Mouse (Mus musculus): ENCODE results near the gene Kcnh1. TPM values are rescaled to one million over a fixed set of nuclear protein-coding genes. Genes with fewer than 3 reads are reported as not detected.

Gene Kcnh1
- polyA plus RNA-seq, 1 experiment from 2014 or later: not detected

- Histone ChIP-seq H3K9me3 (replicated peaks) (no peaks in the 10 kb centered on the region), H3K27ac (no peak overlapping the region), H3K36me3 (no peaks in the 10 kb centered on the region), H3K4me2 (no peak overlapping the region), H3K4me3 (no peak overlapping the region), H3K27me3 (replicated peaks) (no peaks in the 10 kb centered on the region), H3K9ac (no peak overlapping the region), H3K4me1 (no peaks in the 10 kb centered on the region)
- ATAC-seq: no peak
These were observed 259.9 kb downstream of the Kcnh1 start for GRCm38 (mm10) chr1:192450425-192450824.

GRCm38 (mm10) chr1:192451722-192452121 lies 261.1 kb downstream of the Kcnh1 start:
- Histone ChIP-seq H3K27ac (no peak overlapping the region), H3K9ac (no peak overlapping the region), H3K27me3 (replicated peaks) (no peaks in the 10 kb centered on the region), H3K4me2 (no peak overlapping the region), H3K4me1 (no peaks in the 10 kb centered on the region), H3K4me3 (no peak overlapping the region), H3K9me3 (replicated peaks) (no peaks in the 10 kb centered on the region), H3K36me3 (no peaks in the 10 kb centered on the region)
- no peak for ATAC-seq
- WGBS (ENCODE audit: insufficient replicate concordance): 45% methylated on average over 4 of the region's 4 CpGs

- no peaks in the 10 kb centered on the region for H3K27me3 ChIP-seq (replicated peaks)
- H3K9ac ChIP-seq: no peak overlapping the region
- ATAC-seq: no peak
- H3K36me3 ChIP-seq: no peaks in the 10 kb centered on the region
- no peak overlapping the region for H3K4me3 ChIP-seq
- H3K9me3 ChIP-seq (replicated peaks): no peaks in the 10 kb centered on the region
- H3K27ac ChIP-seq: no peak overlapping the region
- H3K4me1 ChIP-seq: no peaks in the 10 kb centered on the region
- 58% methylated on average over 1 of the region's 1 CpGs for WGBS (ENCODE audit: insufficient replicate concordance)
- H3K4me2 ChIP-seq: no peak overlapping the region
These were observed 263.9 kb downstream of the Kcnh1 start for GRCm38 (mm10) chr1:192454501-192454900.

GRCm38 (mm10) chr1:192454981-192455380 lies 264.4 kb downstream of the Kcnh1 start:
- Histone ChIP-seq H3K4me3 (no peak overlapping the region), H3K9me3 (replicated peaks) (no peaks in the 10 kb centered on the region), H3K27me3 (replicated peaks) (no peaks in the 10 kb centered on the region), H3K4me1 (no peaks in the 10 kb centered on the region), H3K9ac (no peak overlapping the region), H3K27ac (no peak overlapping the region), H3K36me3 (no peaks in the 10 kb centered on the region), H3K4me2 (no peak overlapping the region)
- WGBS (ENCODE audit: insufficient replicate concordance): 42% methylated on average over 4 of the region's 4 CpGs
- no peak for ATAC-seq

- no peak for ATAC-seq
- no peak overlapping the region for H3K4me3 ChIP-seq
- H3K27ac ChIP-seq: no peak overlapping the region
- no peak overlapping the region for H3K4me2 ChIP-seq
- no peaks in the 10 kb centered on the region for H3K27me3 ChIP-seq (replicated peaks)
- no peaks in the 10 kb centered on the region for H3K9me3 ChIP-seq (replicated peaks)
- 51% methylated on average over 3 of the region's 3 CpGs for WGBS (ENCODE audit: insufficient replicate concordance)
- no peaks in the 10 kb centered on the region for H3K36me3 ChIP-seq
- H3K4me1 ChIP-seq: no peaks in the 10 kb centered on the region
- no peak overlapping the region for H3K9ac ChIP-seq
These were observed 266.5 kb downstream of the Kcnh1 start for GRCm38 (mm10) chr1:192457037-192457436.

GRCm38 (mm10) chr1:192457526-192458206 lies 267.1 kb downstream of the Kcnh1 start:
- WGBS (ENCODE audit: insufficient replicate concordance): 67% methylated on average over 6 of the region's 6 CpGs
- H3K27ac ChIP-seq: no peak overlapping the region
- no peak for ATAC-seq
- no peaks in the 10 kb centered on the region for H3K4me1 ChIP-seq
- no peak overlapping the region for H3K9ac ChIP-seq
- no peaks in the 10 kb centered on the region for H3K36me3 ChIP-seq
- no peak overlapping the region for H3K4me2 ChIP-seq
- H3K27me3 ChIP-seq (replicated peaks): no peaks in the 10 kb centered on the region
- H3K9me3 ChIP-seq (replicated peaks): no peaks in the 10 kb centered on the region
- no peak overlapping the region for H3K4me3 ChIP-seq

- Histone ChIP-seq H3K9me3 (replicated peaks) (no peaks in the 10 kb centered on the region), H3K4me1 (no peaks in the 10 kb centered on the region), H3K4me3 (no peak overlapping the region), H3K9ac (no peak overlapping the region), H3K27me3 (replicated peaks) (no peaks in the 10 kb centered on the region), H3K27ac (no peak overlapping the region), H3K4me2 (no peak overlapping the region), H3K36me3 (no peaks in the 10 kb centered on the region)
- 55% methylated on average over 4 of the region's 4 CpGs for WGBS (ENCODE audit: insufficient replicate concordance)
- no peak for ATAC-seq
These were observed 273.2 kb downstream of the Kcnh1 start for GRCm38 (mm10) chr1:192463732-192464131.

GRCm38 (mm10) chr1:192472366-192472765 lies 281.8 kb downstream of the Kcnh1 start:
- H3K4me1 ChIP-seq: no peaks in the 10 kb centered on the region
- H3K9ac ChIP-seq: no peak overlapping the region
- H3K4me2 ChIP-seq: no peak overlapping the region
- 58% methylated on average over 4 of the region's 4 CpGs for WGBS (ENCODE audit: insufficient replicate concordance)
- no peak overlapping the region for H3K4me3 ChIP-seq
- H3K27me3 ChIP-seq (replicated peaks): no peaks in the 10 kb centered on the region
- no peak for ATAC-seq
- no peaks in the 10 kb centered on the region for H3K36me3 ChIP-seq
- H3K27ac ChIP-seq: no peak overlapping the region
- no peaks in the 10 kb centered on the region for H3K9me3 ChIP-seq (replicated peaks)

- Histone ChIP-seq H3K9ac (no peak overlapping the region), H3K4me2 (no peak overlapping the region), H3K4me1 (no peaks in the 10 kb centered on the region), H3K27ac (no peak overlapping the region), H3K36me3 (no peaks in the 10 kb centered on the region), H3K4me3 (no peak overlapping the region), H3K27me3 (replicated peaks) (no peaks in the 10 kb centered on the region), H3K9me3 (replicated peaks) (no peaks in the 10 kb centered on the region)
- ATAC-seq: no peak
- WGBS (ENCODE audit: insufficient replicate concordance): 73% methylated on average over 6 of the region's 6 CpGs
These were observed 282.6 kb downstream of the Kcnh1 start for GRCm38 (mm10) chr1:192473134-192473533.

- Histone ChIP-seq H3K27me3 (replicated peaks) (no peaks in the 10 kb centered on the region), H3K27ac (no peak overlapping the region), H3K4me3 (no peak overlapping the region), H3K9me3 (replicated peaks) (no peaks in the 10 kb centered on the region), H3K9ac (no peak overlapping the region), H3K4me1 (no peaks in the 10 kb centered on the region), H3K36me3 (no peaks in the 10 kb centered on the region), H3K4me2 (no peak overlapping the region)
- WGBS (ENCODE audit: insufficient replicate concordance): 52% methylated on average over 7 of the region's 7 CpGs
- ATAC-seq: no peak
These were observed 286.1 kb downstream of the Kcnh1 start for GRCm38 (mm10) chr1:192476704-192477103.

- ATAC-seq: no peak
- no peak overlapping the region for H3K9ac ChIP-seq
- H3K4me1 ChIP-seq: no peaks in the 10 kb centered on the region
- no peaks in the 10 kb centered on the region for H3K36me3 ChIP-seq
- no peak overlapping the region for H3K4me2 ChIP-seq
- no peak overlapping the region for H3K27ac ChIP-seq
- H3K27me3 ChIP-seq (replicated peaks): no peaks in the 10 kb centered on the region
- H3K9me3 ChIP-seq (replicated peaks): no peaks in the 10 kb centered on the region
- H3K4me3 ChIP-seq: no peak overlapping the region
- 61% methylated on average over 6 of the region's 6 CpGs for WGBS (ENCODE audit: insufficient replicate concordance)
These were observed 287.0 kb downstream of the Kcnh1 start for GRCm38 (mm10) chr1:192477556-192477955.

- Histone ChIP-seq H3K27me3 (replicated peaks) (no peaks in the 10 kb centered on the region), H3K9ac (no peak overlapping the region), H3K4me1 (no peaks in the 10 kb centered on the region), H3K4me3 (no peak overlapping the region), H3K9me3 (replicated peaks) (no peaks in the 10 kb centered on the region), H3K4me2 (no peak overlapping the region), H3K36me3 (no peaks in the 10 kb centered on the region), H3K27ac (no peak overlapping the region)
- ATAC-seq: no peak
- WGBS (ENCODE audit: insufficient replicate concordance): 57% methylated on average over 5 of the region's 5 CpGs
These were observed 287.6 kb downstream of the Kcnh1 start for GRCm38 (mm10) chr1:192478176-192478575.
